Mouse (Mus musculus) heart, postnatal 36 days (tissue): Measurements from ENCODE around the gene Thap8. TPM values are rescaled to one million over a fixed set of nuclear protein-coding genes. Genes with fewer than 3 reads are reported as not detected.

ENCODE experiments used
- total RNA-seq, 2 experiments: library from RNA; stranded (reverse); gene quantifications; 2 replicates each; pipeline ENCODE4 v1.2.3; 2021

Gene Thap8
- total RNA-seq, 2 experiments from 2014 or later: 0.22 to 0.35 TPM

Other genes with a start within 250 kb of the Thap8 start
- gene Zfp14, start 228.7 kb upstream of the Thap8 start, total RNA-seq: 1 to 10 TPM; 2.4 to 2.7 TPM
- 1 to 10 TPM; 1.7 to 2.6 TPM for gene Zfp82, start 207.2 kb upstream of the Thap8 start, total RNA-seq
- gene Gm26920, start 189.7 kb upstream of the Thap8 start, total RNA-seq: not detected
- gene Zfp566, start 189.6 kb upstream of the Thap8 start, total RNA-seq: 1 to 10 TPM; 1.8 to 2.7 TPM
- gene Zfp260, start 185.3 kb upstream of the Thap8 start, total RNA-seq: 10 to 100 TPM; 30.9 to 35.3 TPM
- gene Zfp382, start 158.2 kb upstream of the Thap8 start, total RNA-seq: 1 to 10 TPM; 1.8 to 2.7 TPM
- 10 to 100 TPM; 26.3 to 30.3 TPM for gene Zfp146, start 110.3 kb upstream of the Thap8 start, total RNA-seq
- 1,000 to 10,000 TPM; 2,810 to 3,153 TPM for gene Cox7a1, start 96.0 kb upstream of the Thap8 start, total RNA-seq
- gene Capns1, start 81.3 kb upstream of the Thap8 start, total RNA-seq: 100 to 1,000 TPM; 289 to 298 TPM
- gene Polr2i, start 48.1 kb upstream of the Thap8 start, total RNA-seq: 10 to 100 TPM; 52.3 to 59.5 TPM
- gene Tbcb, start 47.8 kb upstream of the Thap8 start, total RNA-seq: 10 to 100 TPM; 58.8 to 61.7 TPM
- not detected for gene Ovol3, start 44.4 kb upstream of the Thap8 start, total RNA-seq
- 1 to 10 TPM; 1.5 to 1.9 TPM for gene Wdr62, start 325 bp downstream of the Thap8 start, total RNA-seq
- 10 to 100 TPM in 1 of 2 experiments, 1 to 10 TPM in 1; 6.0 to 11.4 TPM for gene Clip3, start 11.6 kb downstream of the Thap8 start, total RNA-seq
- 10 to 100 TPM; 22.0 to 23.0 TPM for gene Alkbh6, start 28.6 kb downstream of the Thap8 start, total RNA-seq
- 1 to 10 TPM in 1 of 2 experiments, under 1 TPM in 1; 0.81 to 1.3 TPM for gene Syne4, start 34.7 kb downstream of the Thap8 start, total RNA-seq
- gene E130208F15Rik, start 41.6 kb downstream of the Thap8 start, total RNA-seq: under 1 TPM; 0.65 to 0.78 TPM
- 10 to 100 TPM; 12.0 to 12.5 TPM for gene Sdhaf1, start 43.8 kb downstream of the Thap8 start, total RNA-seq
- 1 to 10 TPM; 1.3 to 1.4 TPM for gene Lrfn3, start 82.7 kb downstream of the Thap8 start, total RNA-seq
- 10 to 100 TPM; 22.1 to 22.4 TPM for gene Tyrobp, start 133.7 kb downstream of the Thap8 start, total RNA-seq
- gene Hcst, start 139.8 kb downstream of the Thap8 start, total RNA-seq: not detected
- under 1 TPM; 0.27 to 0.28 TPM for gene Nfkbid, start 141.6 kb downstream of the Thap8 start, total RNA-seq
- 1 to 10 TPM; 2.7 to 3.1 TPM for gene Aplp1, start 165.4 kb downstream of the Thap8 start, total RNA-seq
- not detected for gene Kirrel2, start 177.6 kb downstream of the Thap8 start, total RNA-seq
- not detected for gene Nphs1, start 178.2 kb downstream of the Thap8 start, total RNA-seq
- gene Prodh2, start 213.5 kb downstream of the Thap8 start, total RNA-seq: not detected